Mouse (Mus musculus) kidney, adult 2 months (tissue): ENCODE measurements around the gene Capzb.

ENCODE experiments used
- CTCF ChIP-seq: fragments of 200-500 bp; conservative IDR thresholded peaks from 2 replicates; pipeline ENCODE4 v1.5.1; 2011; ENCODE audit warnings: low read depth, mild to moderate bottlenecking, control low read depth, low read length, moderate library complexity, mixed read lengths; ENCODE audit not compliant: insufficient read depth, insufficient read length
- POLR2A ChIP-seq: fragments of 200-500 bp; IDR thresholded peaks from one replicate; pipeline ENCODE4 v1.6.1; 2011; ENCODE audit warnings: low read depth, low read length, control low read depth

DNA sequence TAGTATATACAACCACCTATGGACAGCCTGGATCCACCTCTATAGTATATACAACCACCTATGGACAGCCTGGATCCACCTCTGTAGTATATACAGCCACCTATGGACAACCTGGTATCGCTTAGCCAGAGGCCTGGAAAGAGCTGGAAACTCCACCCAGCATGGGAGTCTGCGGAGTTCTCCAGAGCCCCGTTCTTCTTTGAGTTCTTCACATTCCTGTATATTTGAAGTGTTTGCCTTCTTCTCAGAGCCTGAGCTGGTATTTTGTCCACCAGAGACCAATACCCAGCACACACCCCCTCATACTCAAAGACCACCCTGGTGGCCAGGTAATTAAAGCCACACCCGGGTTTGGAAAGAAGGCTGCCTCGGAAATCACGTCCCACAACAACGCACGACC, 64.0 kb downstream of the Capzb start:
- TF ChIP-seq CTCF = no peak
- no peak for TF ChIP-seq POLR2A
